Mouse (Mus musculus) kidney, adult 2 months (tissue): ENCODE data around the gene Prr23a2. TPM values are rescaled to one million over a fixed set of nuclear protein-coding genes. Genes with fewer than 3 reads are reported as not detected.

Experiments
- DNase-seq: peaks from one replicate; pipeline ENCODE4 v3.0.0; 2021
- H3K27ac ChIP-seq: fragments of 200-500 bp; 2 replicates; pipeline ENCODE4 v1.5.1; 2012; ENCODE audit warnings: low read depth, low read length, control low read depth, inconsistent platforms; ENCODE audit not compliant: insufficient read depth
- H3K27me3 ChIP-seq: fragments of 200-500 bp; replicated peaks from 2 replicates; pipeline ENCODE4 v1.6.1; 2012; ENCODE audit warnings: mild to moderate bottlenecking, moderate library complexity, low read length, inconsistent platforms; ENCODE audit not compliant: control insufficient read depth, insufficient read depth
- H3K36me3 ChIP-seq: fragments of 200-500 bp; 2 replicates; pipeline ENCODE4 v1.6.1; 2012; ENCODE audit warnings: mild to moderate bottlenecking, moderate library complexity, low read length, inconsistent platforms; ENCODE audit not compliant: control insufficient read depth, insufficient read depth
- H3K4me1 ChIP-seq: fragments of 200-500 bp; 2 replicates; pipeline ENCODE4 v1.6.1; 2011; ENCODE audit warnings: low read length; ENCODE audit not compliant: control insufficient read depth, insufficient read depth
- H3K4me3 ChIP-seq: fragments of 200-500 bp; 2 replicates; pipeline ENCODE4 v1.5.1; 2011; ENCODE audit warnings: mild to moderate bottlenecking, low read depth, low read length, control low read depth; ENCODE audit not compliant: insufficient read depth
- CTCF ChIP-seq: fragments of 200-500 bp; conservative IDR thresholded peaks from 2 replicates; pipeline ENCODE4 v1.5.1; 2011; ENCODE audit warnings: low read depth, mild to moderate bottlenecking, control low read depth, low read length, moderate library complexity, mixed read lengths; ENCODE audit not compliant: insufficient read depth, insufficient read length
- POLR2A ChIP-seq: fragments of 200-500 bp; IDR thresholded peaks from one replicate; pipeline ENCODE4 v1.6.1; 2011; ENCODE audit warnings: low read depth, low read length, control low read depth
- WGBS: fragments of 180-500 bp; shearing (Covaris S2); methylation state at CpG from one replicate; pipeline ENCODE4 v1.1.7; 2018; 5-methylcytosine and 5-hydroxymethylcytosine counted together
- polyA plus RNA-seq: library from polyadenylated mRNA; depleted of rRNA; stranded (reverse); fragments of >200 nt; gene quantifications from 2 replicates; pipeline ENCODE4 v1.2.3, GENCODE M21; 2012; rRNA removed

The Prr23a2 gene
- polyA plus RNA-seq, 1 experiment = not detected

DNA sequence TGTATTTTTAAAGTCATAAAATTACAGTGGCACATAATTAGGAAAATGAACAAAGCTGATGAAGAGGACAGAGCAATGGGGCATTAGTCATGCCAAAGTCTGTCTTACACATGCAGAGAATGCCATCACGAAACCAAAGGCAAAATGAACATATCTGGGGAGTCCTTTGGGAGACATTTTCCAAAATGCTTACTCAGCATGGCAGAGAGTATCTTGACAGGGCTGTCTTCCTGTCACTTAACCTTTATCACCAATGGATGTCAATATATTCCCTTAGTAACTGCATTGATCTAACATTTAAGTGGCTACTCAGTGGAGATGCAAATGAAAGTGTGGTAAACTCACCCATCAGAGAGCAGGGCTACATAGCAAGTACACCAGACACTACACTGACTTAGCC is 45.2 kb downstream of the Prr23a2 start:
- H3K4me1 ChIP-seq = no peaks in the 10 kb centered on the region
- no peak overlapping the region for H3K4me3 ChIP-seq
- no peak for DNase-seq
- no peaks in the 10 kb centered on the region for H3K27me3 ChIP-seq
- WGBS = 84% methylated on average over 1 of the region's 1 CpGs
- no peaks in the 10 kb centered on the region for H3K36me3 ChIP-seq
- TF ChIP-seq POLR2A (no peak), CTCF (no peak)
- no peak overlapping the region for H3K27ac ChIP-seq

DNA sequence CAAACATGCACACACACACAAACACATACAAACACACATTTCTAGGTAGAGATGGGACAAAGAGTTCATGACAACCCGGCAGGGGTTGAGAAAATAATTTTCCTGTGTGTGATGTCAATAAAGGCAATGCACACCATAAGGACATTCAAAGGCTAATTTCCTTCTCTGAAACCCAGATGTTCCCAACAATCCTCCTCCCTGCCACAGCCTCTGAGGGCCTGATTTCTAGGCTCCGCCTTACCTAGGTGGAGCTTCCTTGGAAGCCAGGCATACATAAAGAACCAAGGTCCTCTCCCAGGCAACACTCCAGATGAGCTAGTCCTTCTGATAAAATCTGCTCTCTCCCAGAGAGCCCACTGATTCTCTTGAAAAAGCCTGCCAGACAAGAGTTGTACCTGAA is 46.5 kb downstream of the Prr23a2 start, which contains the start of gene 7420426K07Rik:
7420426K07Rik (plus strand) TSS at position 301 of the 400 bp plus-strand sequence.
- H3K4me1 ChIP-seq = no peaks in the 10 kb centered on the region
- 92% methylated on average over 2 of the region's 2 CpGs for WGBS
- DNase-seq = no peak

More for the DNA sequence above, 46.5 kb downstream of the Prr23a2 start, which contains the start of gene 7420426K07Rik:
- H3K27ac ChIP-seq = no peak within 1 kb of the TSS
- no peaks in the 10 kb centered on the region for H3K27me3 ChIP-seq
- no peaks in the 10 kb centered on the region for H3K36me3 ChIP-seq
- TF ChIP-seq CTCF (no peak), POLR2A (no peak)
- no peak within 1 kb of the TSS for H3K4me3 ChIP-seq

Other genes with a start within 250 kb of the Prr23a2 start
- not detected in 2 replicates for gene Prr23a1, start 14.0 kb upstream of the Prr23a2 start, polyA plus RNA-seq
- not detected in 2 replicates for gene Prr23a3, start 8.3 kb downstream of the Prr23a2 start, polyA plus RNA-seq
- gene 7420426K07Rik, start 46.6 kb downstream of the Prr23a2 start, polyA plus RNA-seq = not detected in 2 replicates
- not detected in 2 replicates for gene Foxl2, start 98.8 kb downstream of the Prr23a2 start, polyA plus RNA-seq
- 3.5 and 4.5 TPM in 2 replicates for gene Faim, start 129.9 kb downstream of the Prr23a2 start, polyA plus RNA-seq
- gene Gm1123, start 179.2 kb downstream of the Prr23a2 start, polyA plus RNA-seq = 0.25 and 0.37 TPM in 2 replicates